Mouse (Mus musculus): Measurements from ENCODE around the gene Fam198b.

DNA sequence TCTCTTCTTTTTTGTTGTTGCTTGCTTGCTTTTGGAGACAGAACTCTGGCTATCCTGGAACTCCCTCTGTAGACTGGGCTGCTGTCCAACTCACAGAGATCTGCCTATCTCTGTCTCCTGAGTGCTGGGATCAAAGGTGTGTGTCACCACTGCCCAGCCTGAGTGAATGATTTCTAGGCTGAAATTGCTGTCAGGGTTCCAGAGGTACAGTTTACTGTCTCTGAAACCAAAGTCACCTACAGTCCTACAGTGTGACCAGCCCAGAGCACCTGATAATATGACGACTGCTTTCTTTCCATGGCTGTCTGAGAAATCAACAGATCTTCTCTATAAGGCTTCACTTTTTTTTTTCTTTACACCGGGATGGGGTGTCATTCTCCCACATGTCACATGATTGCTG is 34.7 kb upstream of the Fam198b start:
- TF ChIP-seq CTCF (IDR thresholded peaks at IDR 0.05; ENCODE audit: low read depth, low read length) (no peak), POLR2A (IDR thresholded peaks at IDR 0.05; ENCODE audit: insufficient read depth, low read length) (no peak), EP300 (IDR thresholded peaks at IDR 0.05; ENCODE audit: insufficient read depth, low read depth, low read length) (no peak)
